Mouse (Mus musculus): Measurements from ENCODE around the gene Tmem59l.
"Not testable (repeated sequence)": the region's sequence is repeated elsewhere in the genome, so short reads cannot be mapped to it uniquely, and the experiment has no call there.

Gene Tmem59l

DNA sequence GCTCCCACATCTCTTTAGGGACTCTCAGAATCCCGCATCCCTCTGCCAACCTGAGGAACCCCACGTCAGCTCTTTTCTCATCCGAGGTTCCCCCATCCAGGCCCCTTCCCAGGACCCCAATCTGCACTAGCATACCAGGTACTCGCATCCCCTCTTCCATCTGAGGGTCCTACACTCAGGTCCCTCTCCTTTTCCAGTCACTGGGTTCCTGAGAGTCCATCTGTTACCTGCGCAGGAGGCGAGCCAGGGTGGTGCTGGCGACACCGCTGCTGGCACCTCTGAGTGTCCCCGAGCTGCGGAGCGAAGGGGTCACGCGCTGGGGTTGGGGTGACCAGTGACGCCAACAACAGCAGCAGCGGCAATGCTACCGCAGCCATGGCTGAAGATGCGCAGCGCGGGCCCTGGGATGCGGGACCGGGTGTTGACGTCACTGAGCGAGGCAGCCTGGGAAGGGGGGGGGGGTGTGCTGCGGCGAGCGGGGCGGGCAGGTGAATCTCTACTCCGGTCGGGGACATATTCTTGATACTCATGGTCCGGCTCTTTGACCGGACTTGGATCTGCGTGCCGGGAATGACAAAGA lies at the start of gene Tmem59l:
TSS of gene Tmem59l (minus strand) at position 418 of the 580 bp plus-strand sequence.
- DNase-seq (ENCODE audit: low spot score in 2 of 2), result no peak

DNA sequence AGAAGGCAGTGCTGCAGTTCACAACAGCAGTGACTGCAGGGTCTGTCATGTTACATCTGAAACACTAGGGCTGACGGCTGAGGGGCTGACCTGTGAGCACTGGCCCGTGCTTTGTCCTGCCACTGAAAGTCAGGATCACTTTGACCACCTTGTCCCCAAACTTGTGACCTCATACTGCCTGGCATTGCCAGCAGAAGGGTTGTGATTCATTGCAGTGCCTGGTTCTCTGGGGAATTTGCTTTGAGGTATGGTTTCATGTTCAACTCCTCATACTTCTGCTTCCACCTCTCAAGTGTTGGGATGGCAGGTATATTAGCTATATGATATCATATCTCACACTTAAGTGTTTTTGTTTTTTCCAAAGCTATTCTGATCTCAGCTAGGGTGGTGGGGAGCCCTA lies 48.5 kb upstream of the Tmem59l start:
- DNase-seq (ENCODE audit: low spot score in 2 of 2), result no peak

DNA sequence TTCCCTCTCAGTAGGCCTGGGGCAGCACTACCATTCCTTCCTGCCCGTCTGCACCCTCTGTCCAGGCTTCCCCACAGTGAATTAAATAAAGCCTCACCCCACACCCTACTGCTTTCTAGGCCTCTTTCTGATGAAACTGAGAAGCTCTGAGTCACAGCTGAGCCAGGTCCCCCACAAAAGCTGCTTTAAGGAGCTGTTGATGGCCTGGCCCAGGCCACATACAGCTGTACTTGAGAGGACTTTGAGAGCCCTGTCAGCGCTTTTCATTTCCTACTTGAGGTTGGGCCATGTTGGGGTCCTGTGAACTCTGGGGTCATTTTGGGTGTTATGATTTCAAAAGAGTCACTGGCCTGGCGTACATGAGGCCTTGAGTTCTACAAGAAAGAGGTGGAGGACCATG lies 48.1 kb upstream of the Tmem59l start:
- DNase-seq (ENCODE audit: low spot score in 2 of 2), result no peak

DNA sequence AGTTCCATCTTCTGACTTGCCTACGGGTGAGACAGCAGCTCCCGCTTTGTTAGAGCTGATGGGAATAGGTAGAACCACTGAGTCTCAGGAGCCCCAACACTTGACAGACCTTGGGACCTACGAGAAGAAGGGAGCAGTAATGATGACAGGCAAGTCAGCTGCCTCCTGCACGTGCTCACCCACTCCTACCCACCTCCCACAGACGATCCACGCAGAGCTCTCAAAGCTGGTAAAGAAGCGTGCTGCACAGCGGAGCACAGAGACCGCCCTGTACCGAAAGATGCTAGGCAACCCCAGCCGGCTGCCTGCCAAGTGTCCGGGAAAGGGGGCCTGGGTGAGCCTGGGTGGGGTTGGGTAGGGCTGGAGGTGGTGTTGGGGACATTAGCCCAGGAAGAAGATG lies 47.1 kb upstream of the Tmem59l start:
- DNase-seq (ENCODE audit: low spot score in 2 of 2), result no peak

DNA sequence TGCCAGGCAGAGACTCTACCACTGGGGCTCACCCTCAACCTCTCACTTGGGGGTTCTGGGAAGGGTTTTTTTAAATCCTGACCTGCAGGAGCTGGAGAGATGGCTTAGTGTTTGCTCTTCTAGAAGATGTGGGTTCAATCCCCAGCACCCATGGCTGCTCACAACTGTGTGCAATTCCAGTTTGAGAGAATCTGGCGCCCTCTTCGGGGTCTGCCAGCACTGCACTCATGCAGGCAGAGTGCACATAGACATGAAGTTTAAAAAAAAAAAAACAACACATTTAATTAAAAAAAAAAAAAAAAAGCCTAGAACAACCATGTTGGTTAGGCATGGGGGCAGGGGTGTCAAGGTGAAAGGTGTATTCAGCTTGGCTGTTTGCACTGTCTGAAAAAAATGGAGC lies 43.2 kb upstream of the Tmem59l start:
- no peak for DNase-seq (ENCODE audit: low spot score in 2 of 2)

DNA sequence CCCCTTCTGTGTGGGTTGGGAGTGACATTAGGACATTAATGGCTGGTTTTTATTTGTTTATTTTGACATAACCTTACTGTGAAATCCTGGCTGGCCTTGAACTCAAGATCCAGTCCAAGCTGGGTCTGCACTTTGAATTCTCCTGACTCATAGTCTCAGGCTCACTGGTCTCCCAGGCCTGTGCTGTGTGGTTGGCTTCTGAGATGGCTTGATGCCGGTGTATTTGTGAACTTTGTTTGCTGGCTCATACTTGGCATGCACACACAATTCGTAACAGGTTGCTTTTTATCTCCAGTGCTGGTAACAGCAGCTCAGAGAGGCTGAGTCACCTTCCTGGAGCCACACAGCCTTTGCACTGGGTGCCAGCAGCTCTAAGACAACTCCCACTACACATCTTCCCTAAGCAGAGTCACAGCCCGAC lies 42.6 kb upstream of the Tmem59l start:
- DNase-seq (ENCODE audit: low spot score in 2 of 2), result no peak

DNA sequence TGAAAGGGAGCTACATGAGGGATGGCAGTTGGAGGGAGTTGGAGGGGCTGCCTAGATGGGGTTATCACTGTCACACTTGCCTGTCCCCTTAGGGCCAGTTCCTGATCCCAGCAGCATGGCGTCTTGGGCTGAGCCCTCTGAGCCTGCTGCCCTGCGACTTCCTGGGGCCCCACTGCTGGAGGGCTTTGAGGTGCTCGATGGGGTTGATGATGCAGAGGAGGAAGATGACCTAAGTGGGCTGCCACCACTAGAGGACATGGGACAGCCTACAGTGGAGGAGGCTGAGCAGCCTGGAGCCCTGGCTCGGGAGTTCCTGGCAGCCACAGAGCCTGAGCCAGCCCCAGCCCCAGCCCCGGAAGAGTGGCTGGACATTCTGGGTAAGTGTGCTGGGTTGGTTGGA lies 42.1 kb upstream of the Tmem59l start:
- DNase-seq (ENCODE audit: low spot score in 2 of 2), result no peak

DNA sequence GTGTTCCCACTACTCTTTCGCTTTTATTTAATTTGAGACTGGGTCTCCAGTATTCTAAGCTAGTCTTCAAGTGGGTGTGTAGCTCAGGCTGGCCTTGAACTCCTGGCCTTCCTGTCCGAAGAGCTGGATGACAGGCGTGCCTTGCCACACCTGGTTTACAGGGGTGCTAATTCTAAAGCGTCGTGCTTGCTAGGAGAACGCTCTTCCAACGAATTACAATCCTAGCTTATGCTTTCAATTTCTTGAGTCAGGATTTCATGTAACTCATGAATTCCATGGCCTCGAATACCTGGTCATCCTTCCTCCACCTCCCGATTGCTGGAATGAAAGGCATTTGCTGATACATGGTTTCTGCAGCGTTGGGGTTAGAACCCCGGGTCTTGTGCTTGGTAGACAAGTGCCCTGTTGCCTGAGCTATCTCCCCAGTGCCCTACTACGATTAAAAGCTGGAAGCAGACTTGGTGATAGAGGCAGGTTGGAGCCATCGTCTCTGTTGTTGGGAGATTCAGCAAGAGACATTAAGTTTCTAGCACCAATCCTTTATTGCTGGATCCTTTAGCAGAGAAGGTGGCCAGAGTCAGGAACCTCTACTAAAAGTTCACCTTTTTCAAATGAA lies 41.1 kb upstream of the Tmem59l start:
- no peak for DNase-seq (ENCODE audit: low spot score in 2 of 2)

DNA sequence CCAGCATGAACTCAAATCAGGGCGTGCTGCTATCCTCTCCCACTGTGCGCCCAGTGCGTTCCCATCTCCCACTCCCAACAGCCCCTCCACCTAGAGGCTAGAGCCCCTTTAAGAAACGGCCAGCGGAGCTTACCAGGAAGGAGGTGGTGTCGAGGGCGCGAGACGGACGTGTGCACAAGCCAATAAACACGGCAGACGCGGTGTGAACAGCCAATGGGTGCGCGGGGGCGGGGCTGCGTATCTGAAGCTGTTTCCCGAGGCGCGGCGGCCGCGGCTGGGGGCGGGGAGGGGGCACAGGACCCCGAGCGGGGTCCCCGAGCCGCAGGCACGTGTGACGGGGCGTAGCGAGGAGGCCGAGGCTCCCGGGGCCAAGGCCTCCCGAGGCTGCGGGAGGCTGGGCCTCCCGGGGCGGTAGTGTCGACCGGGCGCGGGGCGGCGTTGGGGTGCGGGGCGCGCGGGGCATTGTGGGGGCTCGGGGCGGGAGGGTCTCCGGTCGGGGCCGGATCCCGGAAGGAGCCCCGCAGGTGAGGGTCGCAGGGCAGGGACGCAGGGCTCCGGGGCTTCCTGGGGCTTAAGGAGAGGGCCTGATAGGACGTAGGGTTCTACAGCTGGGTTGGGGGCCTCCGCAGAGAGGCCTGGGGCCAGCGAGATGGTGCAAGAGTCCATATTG lies 40.5 kb upstream of the Tmem59l start, which contains the start of the genes Fkbp8 and Kxd1:
TSS of gene Fkbp8 (plus strand) at position 213 of the 670 bp plus-strand sequence.
TSS of gene Kxd1 (minus strand) at position 445 of the 670 bp plus-strand sequence.
- peak; percentile 97 to 99 for DNase-seq (ENCODE audit: low spot score in 2 of 2)

DNA sequence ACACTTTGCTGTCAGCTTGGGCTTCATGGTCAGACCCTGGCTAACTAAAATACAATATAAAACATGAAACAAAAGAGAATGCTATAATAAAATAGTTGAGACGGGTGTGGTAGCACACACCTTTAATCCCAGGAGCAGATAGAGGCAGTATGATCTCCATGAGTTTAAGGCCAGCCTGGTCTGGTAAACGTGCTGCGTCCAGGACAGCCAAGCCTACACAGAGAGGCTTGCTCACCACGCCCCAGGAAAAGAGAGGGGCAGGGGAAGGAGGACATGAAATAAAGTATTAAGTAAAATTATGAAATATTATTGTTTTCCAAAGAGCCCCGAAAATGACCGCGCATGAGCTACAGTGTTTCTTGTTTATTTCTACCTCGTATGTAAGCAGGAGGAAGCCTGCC lies 40.0 kb upstream of the Tmem59l start:
- no peak for DNase-seq (ENCODE audit: low spot score in 2 of 2)

DNA sequence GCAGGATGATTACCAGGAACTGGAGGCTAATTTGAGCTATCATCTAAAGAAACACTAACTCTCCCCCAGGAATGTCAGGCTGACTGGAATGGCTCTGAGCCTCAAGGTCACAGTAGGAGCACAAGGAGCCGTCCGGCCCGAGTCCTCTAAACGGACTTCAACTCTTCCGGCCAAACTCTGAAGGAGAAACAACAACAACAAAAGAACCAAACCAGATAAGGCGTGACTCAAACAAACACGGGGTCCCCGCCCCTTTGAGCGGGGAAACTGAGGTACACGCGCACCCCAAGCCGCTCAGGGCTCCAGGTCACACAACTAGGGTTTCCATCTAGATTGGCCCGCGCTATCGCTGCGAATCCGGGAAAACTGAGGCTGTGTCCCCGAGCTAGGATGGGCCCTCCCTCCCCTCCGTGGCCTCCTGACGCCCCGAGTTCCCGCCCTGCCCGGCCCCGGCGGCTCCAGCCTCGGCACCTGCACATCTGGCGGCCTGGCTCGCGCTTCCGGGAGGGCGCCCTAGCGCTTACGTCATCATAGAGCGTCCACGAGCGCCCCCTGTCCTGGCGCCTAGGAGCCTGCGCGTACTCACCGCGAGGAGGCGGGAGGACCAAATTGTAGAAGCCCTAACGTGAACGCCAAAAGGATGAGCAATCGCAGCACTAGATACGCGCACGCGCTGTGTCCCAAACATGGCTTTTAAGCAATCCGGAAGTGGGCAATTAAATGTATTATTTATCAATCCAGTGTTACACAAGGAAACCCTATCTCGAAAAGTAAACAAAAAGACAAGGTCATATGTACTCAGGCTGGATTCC lies 35.6 kb upstream of the Tmem59l start:
- peak; percentile 93 to 97 for DNase-seq (ENCODE audit: low spot score in 2 of 2)

DNA sequence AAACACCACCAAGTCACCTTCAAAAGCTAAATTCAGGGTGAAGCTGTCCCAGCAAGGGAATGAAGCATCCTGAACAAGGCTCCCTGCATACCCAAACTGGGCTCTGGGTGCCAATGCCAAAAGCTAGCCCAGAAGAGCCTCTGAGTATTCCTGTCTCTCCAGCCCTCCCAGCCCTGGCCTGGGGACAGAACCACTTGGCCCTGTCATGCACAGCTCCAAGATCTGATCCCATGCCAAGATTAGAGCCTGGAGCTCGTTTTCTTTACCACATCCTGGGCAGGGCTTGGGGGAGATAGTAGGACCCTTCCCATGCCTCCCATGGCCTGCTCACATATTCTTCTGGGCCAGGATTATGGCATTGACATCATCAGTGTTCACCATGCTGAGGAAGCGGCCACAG lies 32.4 kb upstream of the Tmem59l start:
- DNase-seq (ENCODE audit: low spot score in 2 of 2), result no peak

DNA sequence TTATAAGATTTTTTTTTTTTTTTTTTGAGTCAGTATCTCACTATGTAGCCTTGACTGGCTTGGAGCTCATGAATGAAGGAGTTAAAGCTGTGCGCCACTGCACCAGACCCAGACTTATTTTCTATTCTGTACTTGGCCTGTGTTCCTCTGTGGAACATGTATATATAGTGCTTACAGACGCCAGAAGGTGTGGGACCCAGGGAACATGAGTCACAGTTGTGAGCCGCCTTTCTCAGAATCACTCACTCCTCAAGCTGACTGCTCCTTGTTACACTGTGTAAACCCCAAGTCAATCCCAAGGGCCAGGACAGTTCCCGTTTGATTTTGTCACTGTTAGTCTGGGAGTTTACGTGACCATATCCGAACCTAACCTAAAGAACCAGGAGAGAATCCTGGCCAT lies 31.9 kb upstream of the Tmem59l start:
- no peak for DNase-seq (ENCODE audit: low spot score in 2 of 2)

DNA sequence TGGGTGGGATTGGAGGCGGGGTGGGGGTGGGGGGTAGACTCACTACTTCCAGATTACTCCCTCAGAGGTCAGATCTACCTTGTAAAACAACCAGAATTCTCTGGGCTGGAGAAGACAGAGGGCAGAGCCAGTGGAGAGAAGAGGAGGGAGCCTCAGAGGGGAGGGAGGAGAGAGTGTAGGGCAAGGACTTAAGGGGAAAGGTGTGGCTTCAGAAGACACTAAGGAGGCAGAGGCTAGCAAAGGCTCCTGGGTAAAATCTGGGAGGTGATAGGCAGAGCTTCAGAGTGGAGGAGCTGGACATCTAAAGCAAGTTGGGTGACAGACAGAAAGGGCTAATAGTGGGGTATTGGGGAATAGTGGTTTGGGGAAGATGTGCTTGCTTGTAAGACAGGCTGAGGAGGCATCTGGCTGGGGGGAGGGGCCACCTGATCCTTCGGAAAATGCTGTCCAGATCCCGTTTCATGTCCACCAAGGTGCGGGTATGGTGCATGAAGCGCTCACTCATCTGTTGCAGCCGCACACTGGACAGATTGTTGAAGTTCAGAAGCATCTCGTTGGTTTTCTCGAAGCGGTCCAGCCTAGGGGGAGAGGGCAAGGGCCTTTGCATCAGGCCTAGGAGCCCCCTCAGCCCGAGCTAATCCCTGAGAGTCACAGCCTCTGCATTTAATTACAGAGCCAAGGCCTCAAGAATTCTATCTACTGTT lies 30.9 kb upstream of the Tmem59l start:
- DNase-seq (ENCODE audit: low spot score in 2 of 2), result no peak

DNA sequence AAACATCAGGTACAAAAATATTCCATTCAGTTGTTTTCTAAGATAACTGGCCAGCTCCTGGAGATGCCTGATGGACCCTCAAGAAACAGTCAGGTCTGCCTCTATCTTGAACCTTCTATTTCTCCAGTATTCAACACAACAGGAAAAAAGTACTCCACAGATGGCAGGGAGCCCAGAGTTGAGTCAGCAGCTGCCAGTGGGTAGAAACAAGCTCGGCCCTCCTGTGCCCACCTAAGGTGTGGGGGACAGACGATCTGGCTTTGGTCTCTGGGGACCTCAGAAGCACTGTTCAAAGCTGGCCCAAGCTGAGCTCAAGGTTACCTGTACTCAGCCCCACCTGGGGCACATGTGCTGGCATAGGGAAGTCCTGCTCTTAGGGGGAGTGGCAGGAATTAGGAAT lies 26.3 kb upstream of the Tmem59l start:
- no peak for DNase-seq (ENCODE audit: low spot score in 2 of 2)

DNA sequence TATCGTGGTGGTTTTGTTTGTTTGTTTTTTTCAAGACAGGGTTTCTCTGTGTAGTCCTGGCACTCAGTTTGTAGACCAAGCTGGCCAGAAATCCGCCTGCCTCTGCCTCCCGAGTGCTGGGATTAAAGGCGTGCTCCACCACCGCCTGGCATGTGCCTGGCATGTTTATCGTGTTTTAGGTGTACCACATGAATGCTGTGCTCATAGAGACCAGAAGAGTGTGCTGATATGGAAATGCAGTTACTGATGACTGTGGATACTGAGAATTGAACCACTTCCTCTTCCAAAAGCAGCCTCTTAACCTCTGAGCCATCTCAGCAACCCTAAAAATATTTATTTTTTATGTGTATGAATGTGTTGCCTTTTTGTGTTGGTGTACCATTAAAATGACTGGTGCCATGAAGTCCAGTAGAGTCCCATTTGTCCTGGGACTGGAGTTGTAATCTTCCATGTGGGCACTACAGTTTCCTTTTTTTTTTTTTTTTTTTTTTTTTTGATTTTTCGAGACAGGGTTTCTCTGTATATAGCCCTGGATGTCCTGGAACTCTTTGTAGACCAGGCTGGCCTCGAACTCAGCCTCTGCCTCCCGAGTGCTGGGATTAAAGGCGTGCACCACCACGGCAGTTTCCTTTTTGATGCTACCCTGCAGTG lies 25.2 kb upstream of the Tmem59l start:
- no peak for DNase-seq (ENCODE audit: low spot score in 2 of 2)

DNA sequence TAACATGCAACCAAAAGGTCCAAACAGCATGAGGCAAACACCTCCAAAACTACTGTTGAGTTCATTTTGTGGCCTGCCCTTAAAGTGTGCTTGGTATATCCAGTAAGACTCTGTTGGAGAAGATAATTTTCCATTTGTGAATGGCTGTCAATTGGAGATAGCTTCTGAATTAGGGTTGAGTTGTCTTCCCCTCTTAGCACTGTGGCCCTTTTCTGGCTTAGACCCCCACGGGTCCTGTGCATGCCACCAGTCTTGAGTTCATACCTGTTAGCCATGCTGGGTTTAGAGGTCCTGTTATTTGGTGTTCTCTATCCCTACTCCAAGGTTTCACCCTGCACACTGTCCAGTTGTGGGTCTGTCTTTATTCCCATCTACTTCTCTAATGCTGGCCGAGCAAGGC lies 24.6 kb upstream of the Tmem59l start:
- DNase-seq (ENCODE audit: low spot score in 2 of 2), result no peak

DNA sequence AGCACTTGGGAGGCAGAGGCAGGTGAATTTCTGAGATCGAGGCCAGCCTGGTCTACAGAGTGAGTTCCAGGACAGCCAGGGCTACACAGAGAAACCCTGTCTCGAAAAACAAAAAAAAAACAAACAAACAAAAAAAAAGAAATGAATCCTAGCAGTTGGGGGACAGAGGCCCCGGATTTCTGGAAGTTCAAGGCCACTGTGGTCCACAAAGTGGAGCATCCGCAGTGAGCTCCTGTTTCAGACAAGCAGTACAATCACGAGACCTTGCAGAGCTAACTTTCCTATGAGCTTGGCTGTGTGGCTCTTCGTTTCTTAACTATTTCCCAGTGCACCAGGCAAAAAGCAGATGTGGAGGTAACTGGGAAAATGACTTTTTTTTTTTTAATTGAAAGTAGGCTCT lies 24.0 kb upstream of the Tmem59l start:
- not testable (repeated sequence) for DNase-seq (ENCODE audit: low spot score in 2 of 2)

DNA sequence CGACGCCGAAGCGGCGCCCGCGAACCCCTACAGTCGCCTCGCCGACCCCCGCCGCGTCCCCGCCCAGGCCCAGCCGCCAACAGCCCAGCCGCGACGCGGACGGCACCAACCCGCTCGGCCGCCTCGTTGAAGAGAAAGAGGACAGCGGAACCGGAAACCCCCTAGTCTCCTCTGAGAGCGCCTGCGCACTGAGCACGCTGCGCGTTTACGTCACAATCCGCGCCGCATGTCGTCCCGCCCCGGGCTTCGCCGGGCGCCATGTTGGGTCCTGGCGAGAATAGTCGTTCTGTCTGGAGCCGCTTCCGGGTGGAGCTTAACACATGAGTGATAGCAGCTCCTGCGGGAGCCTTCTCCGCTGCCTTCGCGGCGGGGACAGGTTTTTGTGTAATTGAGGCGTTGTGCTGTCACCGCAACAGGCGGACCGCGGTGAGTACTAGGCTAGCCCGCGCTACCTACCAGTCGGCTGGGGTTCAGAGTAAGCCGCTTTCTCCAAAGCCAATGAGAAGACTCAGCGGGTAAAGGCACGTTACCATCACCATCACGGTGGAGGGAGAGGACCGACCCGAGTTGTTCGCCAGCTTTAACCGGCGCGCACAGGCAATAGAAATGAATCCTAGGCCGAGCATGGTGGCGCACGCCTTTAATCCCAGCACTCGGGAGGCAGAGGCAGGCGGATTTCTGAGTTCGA lies 23.2 kb upstream of the Tmem59l start, which contains the start of gene Uba52:
TSS of gene Uba52 (minus strand) at position 574 of the 688 bp plus-strand sequence.
- peak; percentile 96 to 97 for DNase-seq (ENCODE audit: low spot score in 2 of 2)

DNA sequence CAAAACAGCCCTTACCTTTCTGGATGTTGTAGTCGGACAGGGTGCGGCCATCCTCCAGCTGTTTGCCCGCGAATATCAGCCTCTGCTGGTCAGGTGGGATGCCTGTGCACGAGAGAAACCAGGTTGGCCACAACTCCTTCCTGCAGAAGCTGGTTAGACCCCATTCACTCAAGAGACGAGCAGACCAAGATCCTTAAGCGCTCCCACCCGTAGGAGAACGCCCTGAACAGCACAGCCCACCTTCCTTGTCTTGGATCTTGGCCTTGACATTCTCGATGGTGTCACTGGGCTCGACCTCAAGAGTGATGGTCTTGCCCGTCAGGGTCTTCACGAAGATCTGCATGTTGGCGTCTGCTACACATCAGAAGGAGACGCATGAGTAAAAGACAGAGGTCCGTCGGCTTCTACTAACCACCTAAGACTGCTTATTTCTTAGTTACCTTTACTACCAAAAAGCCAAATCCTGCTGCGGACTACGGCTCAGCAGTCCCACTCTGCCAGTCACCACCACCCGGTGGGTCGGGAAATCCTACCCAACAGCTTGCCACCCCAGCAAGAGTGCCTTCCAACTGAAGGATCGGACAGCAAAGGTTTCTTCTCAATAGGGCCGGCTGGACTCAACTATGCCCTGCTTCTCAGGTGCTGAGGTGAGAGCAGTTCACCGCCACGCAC lies 22.3 kb upstream of the Tmem59l start:
- no peak for DNase-seq (ENCODE audit: low spot score in 2 of 2)
